Mouse (Mus musculus) liver, embryonic 11.5 days (tissue): ENCODE data around the gene Rad9a. TPM values are rescaled to one million over a fixed set of nuclear protein-coding genes. Genes with fewer than 3 reads are reported as not detected.
A peak's percentile ranks its signal among the peaks of the same experiment; 100 is the strongest.

Experiments used
- ATAC-seq: fragments of 200-750 bp; cut with Nextera tagmentation; replicated peaks from 2 replicates; pipeline ENCODE4 v1.8.0; 2017; ENCODE audit warnings: moderate number of reproducible peaks, mild to moderate bottlenecking, moderate TSS enrichment, moderate library complexity; ENCODE audit not compliant: low FRiP score
- DNase-seq: peaks from one replicate; pipeline ENCODE4 v3.0.0-alpha.2; 2017; ENCODE audit warnings: low spot score
- H3K27ac ChIP-seq: fragments of 300-500 bp; sonication (generic); 2 replicates; pipeline ENCODE4 v1.5.1; 2014; ENCODE audit warnings: mild to moderate bottlenecking, low read depth, low read length, control low read depth
- H3K27me3 ChIP-seq: fragments of 300-500 bp; sonication (generic); replicated peaks from 2 replicates; pipeline ENCODE4 v1.6.1; 2014; ENCODE audit warnings: low read length, mixed read lengths; ENCODE audit not compliant: control insufficient read depth, insufficient read depth
- H3K36me3 ChIP-seq: fragments of 300-500 bp; sonication (generic); 2 replicates; pipeline ENCODE4 v1.6.1; 2014; ENCODE audit warnings: mild to moderate bottlenecking, low read length, moderate library complexity, mixed read lengths; ENCODE audit not compliant: control insufficient read depth, insufficient read depth
- H3K4me1 ChIP-seq: fragments of 300-500 bp; sonication (generic); replicated peaks from 2 replicates; pipeline ENCODE4 v1.6.1; 2014; ENCODE audit warnings: low read length, mixed read lengths; ENCODE audit not compliant: control insufficient read depth, insufficient read depth
- H3K4me2 ChIP-seq: fragments of 300-500 bp; sonication (generic); 2 replicates; pipeline ENCODE4 v1.6.1; 2014; ENCODE audit warnings: mild to moderate bottlenecking, control low read depth, moderate library complexity
- H3K4me3 ChIP-seq: fragments of 300-500 bp; sonication (generic); 2 replicates; pipeline ENCODE4 v1.5.1; 2014; ENCODE audit warnings: low read depth, low read length, control low read depth
- H3K9ac ChIP-seq: fragments of 300-500 bp; sonication (generic); 2 replicates; pipeline ENCODE4 v1.6.1; 2014; ENCODE audit warnings: low read depth, low read length, control low read depth
- H3K9me3 ChIP-seq: fragments of 300-500 bp; sonication (generic); 2 replicates; pipeline ENCODE4 v1.6.1; 2016; ENCODE audit warnings: low read length, inconsistent platforms, mixed read lengths; ENCODE audit not compliant: control insufficient read depth
- WGBS: fragments of 180-500 bp; shearing (Covaris S2); extraction: QIAGEN DNeasy Blood & Tissue Kit; methylation state at CpG from one replicate; pipeline ENCODE4 v1.1.7; 2014; 5-methylcytosine and 5-hydroxymethylcytosine counted together
- polyA plus RNA-seq: library from polyadenylated mRNA; unstranded; fragments of >200 nt; fragmentation: Nextera tagmentation; extraction: Ambion mirVana; gene quantifications from 2 replicates; pipeline ENCODE4 v1.2.1, GENCODE M21; 2014

The Rad9a gene
- polyA plus RNA-seq, 1 experiment from 2014 or later, result 38.8 TPM

DNA sequence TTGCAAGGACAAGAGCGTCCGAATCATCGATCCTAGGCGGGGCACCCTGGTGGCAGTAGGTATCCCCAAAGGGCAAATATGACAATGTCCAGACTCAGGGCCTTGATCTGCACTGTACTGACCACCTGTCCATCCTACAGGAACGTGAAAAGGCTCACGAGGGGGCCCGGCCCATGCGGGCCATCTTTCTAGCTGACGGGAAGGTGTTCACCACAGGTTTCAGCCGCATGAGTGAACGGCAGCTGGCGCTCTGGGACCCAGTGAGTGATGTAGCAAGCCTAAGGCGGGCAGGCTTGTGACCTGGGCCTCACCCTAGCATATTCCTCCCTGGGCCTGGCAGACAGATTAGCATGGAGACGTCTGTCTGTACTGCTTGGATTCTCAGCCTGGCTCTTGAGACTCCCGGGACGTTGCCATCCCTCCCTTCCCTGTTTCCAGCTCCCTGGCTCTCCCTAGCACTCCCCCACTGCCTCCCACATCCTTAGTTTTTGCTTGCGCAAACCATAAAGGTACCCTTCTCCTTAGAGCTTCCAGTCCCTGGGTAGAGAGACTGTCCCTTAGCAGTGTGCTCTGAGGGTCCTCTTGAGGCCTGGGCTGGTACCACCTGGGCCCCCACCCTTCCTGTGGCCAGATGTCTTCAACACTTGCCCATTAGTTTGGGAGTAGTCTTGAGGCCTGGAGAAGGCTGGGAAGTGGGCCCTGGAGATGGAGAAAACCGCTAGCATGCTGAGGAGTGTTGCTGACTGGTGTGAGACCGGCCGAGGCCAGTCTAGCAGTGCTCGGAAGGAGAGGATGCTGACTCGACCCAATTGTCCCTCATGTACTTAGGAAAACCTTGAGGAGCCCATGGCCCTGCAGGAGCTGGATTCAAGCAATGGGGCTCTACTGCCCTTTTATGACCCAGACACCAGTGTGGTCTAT lies 50.6 kb downstream of the Rad9a start:
- H3K9me3 ChIP-seq, result no peaks in the 10 kb centered on the region
- 86% methylated on average over 22 of the region's 22 CpGs for WGBS
- H3K27me3 ChIP-seq, result no peaks in the 10 kb centered on the region
- no peak for ATAC-seq
- no peak overlapping the region for H3K9ac ChIP-seq
- no peak for DNase-seq
- H3K4me1 ChIP-seq, result peaks cover 31% of the 10 kb centered on the region
- H3K36me3 ChIP-seq, result peaks cover 12% of the 10 kb centered on the region
- H3K27ac ChIP-seq, result no peak overlapping the region
- no peak overlapping the region for H3K4me3 ChIP-seq
- H3K4me2 ChIP-seq, result no peak overlapping the region

DNA sequence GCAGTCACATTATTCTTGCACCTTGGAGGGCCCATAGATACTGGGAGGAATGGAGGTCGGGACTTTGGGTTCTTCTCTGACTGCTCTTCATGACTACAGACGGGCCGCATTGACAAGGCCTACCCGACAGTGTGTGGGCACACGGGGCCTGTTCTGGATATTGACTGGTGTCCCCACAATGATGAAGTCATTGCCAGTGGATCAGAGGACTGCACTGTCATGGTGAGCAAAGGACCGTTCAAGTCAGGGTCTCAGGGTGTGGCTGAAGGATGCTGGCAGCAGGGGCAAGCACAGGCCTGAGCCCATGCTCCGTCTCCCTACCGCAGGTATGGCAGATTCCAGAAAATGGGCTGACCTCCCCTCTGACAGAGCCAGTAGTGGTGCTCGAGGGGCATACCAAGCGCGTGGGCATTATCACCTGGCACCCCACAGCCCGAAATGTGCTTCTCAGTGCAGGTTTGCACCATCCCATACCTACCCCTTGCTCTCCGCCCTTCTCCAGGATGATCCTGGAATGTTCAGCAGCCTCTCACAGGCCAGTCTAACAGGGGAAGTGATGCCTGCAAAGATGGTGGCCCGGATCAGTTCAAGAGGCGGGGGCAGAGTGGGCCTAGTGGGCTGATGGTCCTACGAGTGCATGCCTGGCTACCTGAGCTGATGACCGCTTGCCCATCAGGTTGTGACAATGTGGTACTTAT lies 51.5 kb downstream of the Rad9a start:
- no peak for ATAC-seq
- no peaks in the 10 kb centered on the region for H3K9me3 ChIP-seq
- H3K9ac ChIP-seq, result no peak overlapping the region
- peaks cover 9% of the 10 kb centered on the region; the same call in 1 of the 2 replicates for H3K36me3 ChIP-seq
- peaks cover 28% of the 10 kb centered on the region for H3K4me1 ChIP-seq
- DNase-seq, result no peak
- H3K4me2 ChIP-seq, result peak overlapping the region; percentile 68
- no peak overlapping the region for H3K27ac ChIP-seq
- WGBS, result 91% methylated on average over 17 of the region's 17 CpGs
- no peaks in the 10 kb centered on the region for H3K27me3 ChIP-seq
- H3K4me3 ChIP-seq, result no peak overlapping the region

DNA sequence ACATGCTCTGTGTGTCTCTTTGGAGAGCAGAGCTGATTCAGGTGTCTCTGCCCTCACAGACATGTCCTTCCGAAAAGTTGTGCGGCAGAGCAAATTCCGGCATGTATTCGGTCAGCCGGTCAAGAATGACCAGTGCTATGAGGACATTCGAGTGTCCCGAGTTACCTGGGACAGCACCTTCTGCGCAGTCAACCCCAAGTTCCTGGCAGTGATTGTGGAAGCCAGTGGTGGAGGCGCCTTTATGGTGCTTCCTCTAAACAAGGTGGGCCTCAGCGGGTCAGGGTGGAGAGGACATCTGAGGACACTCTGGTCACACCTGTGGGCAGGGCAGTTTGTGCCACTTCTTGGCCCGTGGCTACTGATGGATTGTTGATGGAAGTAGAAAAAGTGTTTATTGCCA lies 52.2 kb downstream of the Rad9a start:
- H3K4me1 ChIP-seq, result peaks cover 23% of the 10 kb centered on the region
- H3K9ac ChIP-seq, result peak overlapping the region; percentile 91
- ATAC-seq (no peak), DNase-seq (no peak)
- WGBS, result 83% methylated on average over 11 of the region's 11 CpGs
- peak overlapping the region; percentile 68 for H3K4me2 ChIP-seq
- H3K4me3 ChIP-seq, result peak overlapping the region; percentile 83
- no peaks in the 10 kb centered on the region for H3K27me3 ChIP-seq
- no peaks in the 10 kb centered on the region for H3K9me3 ChIP-seq
- H3K27ac ChIP-seq, result no peak overlapping the region
- H3K36me3 ChIP-seq, result peaks cover 9% of the 10 kb centered on the region; the same call in 1 of the 2 replicates

DNA sequence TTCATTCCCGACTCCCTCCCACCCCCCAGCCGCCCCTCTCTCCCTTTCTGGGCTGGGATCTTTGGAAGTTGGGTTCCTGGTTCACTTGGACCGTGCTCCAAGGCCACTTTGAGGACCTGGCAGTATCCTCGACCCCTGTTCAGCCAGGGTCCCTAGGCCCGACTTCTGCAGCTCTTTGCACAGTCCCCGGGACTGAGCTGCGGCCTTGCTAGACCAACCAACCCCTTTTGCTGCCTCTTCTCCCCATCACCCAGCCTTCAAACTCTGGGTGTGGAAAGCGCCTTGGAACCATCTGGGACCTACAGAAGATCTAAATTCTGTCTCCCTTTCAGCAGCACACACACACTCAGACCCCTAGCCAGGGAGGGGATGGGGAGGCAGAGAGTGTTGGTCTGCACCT lies 52.6 kb downstream of the Rad9a start:
- peaks cover 9% of the 10 kb centered on the region; the same call in 1 of the 2 replicates for H3K36me3 ChIP-seq
- ATAC-seq (peak; percentile 48; the same call in 1 of the 2 replicates), DNase-seq (no peak)
- H3K9ac ChIP-seq, result peak overlapping the region; percentile 91
- no peaks in the 10 kb centered on the region for H3K27me3 ChIP-seq
- H3K27ac ChIP-seq, result peak overlapping the region; percentile 74
- 4% methylated on average over 8 of the region's 8 CpGs for WGBS
- H3K4me2 ChIP-seq, result peak overlapping the region; percentile 68
- H3K4me3 ChIP-seq, result peak overlapping the region; percentile 83
- H3K9me3 ChIP-seq, result no peaks in the 10 kb centered on the region
- peaks cover 19% of the 10 kb centered on the region for H3K4me1 ChIP-seq

DNA sequence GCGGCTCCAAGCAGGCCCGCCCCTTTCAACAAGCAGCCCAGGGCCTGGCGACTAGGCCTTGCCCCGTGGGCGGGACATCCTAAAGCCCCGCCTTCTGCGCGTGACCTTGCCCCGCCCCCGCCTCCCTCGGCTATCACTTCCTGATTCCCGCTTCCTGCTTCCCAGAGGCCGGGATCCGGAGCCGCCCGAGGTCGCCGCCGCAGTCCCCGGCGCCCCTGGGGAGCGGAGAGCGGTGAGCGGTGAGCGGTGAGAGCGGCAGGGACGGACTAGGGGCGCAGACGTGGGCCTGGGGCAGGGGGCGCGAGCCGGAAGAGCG lies 53.0 kb downstream of the Rad9a start, which contains the start of gene Coro1b:
Coro1b (plus strand) TSS at position 129 of the 316 bp plus-strand sequence.
- Histone ChIP-seq H3K4me2 (peak within 1 kb of the TSS; percentile 68), H3K27me3 (no peaks in the 10 kb centered on the region), H3K4me3 (peak within 1 kb of the TSS; percentile 83), H3K4me1 (peaks cover 19% of the 10 kb centered on the region), H3K9me3 (no peaks in the 10 kb centered on the region), H3K9ac (peak within 1 kb of the TSS; percentile 91), H3K27ac (peak within 1 kb of the TSS; percentile 74), H3K36me3 (peaks cover 9% of the 10 kb centered on the region; the same call in 1 of the 2 replicates)
- DNase-seq (peak; percentile 97), ATAC-seq (peak; percentile 95)
- 1% methylated on average over 33 of the region's 33 CpGs for WGBS

GRCm38 (mm10) chr19:4147782-4148490 lies 53.5 kb downstream of the Rad9a start:
- no peak for DNase-seq
- no peaks in the 10 kb centered on the region for H3K27me3 ChIP-seq
- H3K27ac ChIP-seq, result no peak overlapping the region
- 0 out of 2 replicates have a peak overlapping the region, but pooled peaks have one; percentile 42 for H3K9ac ChIP-seq
- WGBS, result 40% methylated on average over 9 of the region's 9 CpGs
- peak overlapping the region; percentile 83 for H3K4me3 ChIP-seq
- no peak; the same call in 1 of the 2 replicates for ATAC-seq
- H3K4me1 ChIP-seq, result peaks cover 19% of the 10 kb centered on the region
- no peaks in the 10 kb centered on the region for H3K9me3 ChIP-seq
- peak overlapping the region; percentile 68 for H3K4me2 ChIP-seq
- peaks cover 9% of the 10 kb centered on the region; the same call in 1 of the 2 replicates for H3K36me3 ChIP-seq

GRCm38 (mm10) chr19:4147022-4147405 lies 54.4 kb downstream of the Rad9a start:
- Histone ChIP-seq H3K4me2 (no peak overlapping the region), H3K9ac (no peak overlapping the region), H3K4me1 (peaks cover 19% of the 10 kb centered on the region), H3K9me3 (no peaks in the 10 kb centered on the region), H3K27me3 (no peaks in the 10 kb centered on the region), H3K27ac (no peak overlapping the region), H3K36me3 (peaks cover 9% of the 10 kb centered on the region; the same call in 1 of the 2 replicates), H3K4me3 (no peak overlapping the region)
- DNase-seq, result no peak
- 58% methylated on average over 3 of the region's 3 CpGs for WGBS
- ATAC-seq, result no peak

GRCm38 (mm10) chr19:4146366-4147021 lies 55.0 kb downstream of the Rad9a start:
- H3K27me3 ChIP-seq, result no peaks in the 10 kb centered on the region
- no peak overlapping the region for H3K4me2 ChIP-seq
- H3K9ac ChIP-seq, result no peak overlapping the region
- no peak overlapping the region for H3K27ac ChIP-seq
- WGBS, result 68% methylated on average over 12 of the region's 12 CpGs
- ATAC-seq (no peak), DNase-seq (no peak)
- no peaks in the 10 kb centered on the region for H3K9me3 ChIP-seq
- peaks cover 9% of the 10 kb centered on the region; the same call in 1 of the 2 replicates for H3K36me3 ChIP-seq
- no peak overlapping the region for H3K4me3 ChIP-seq
- peaks cover 19% of the 10 kb centered on the region for H3K4me1 ChIP-seq
